Mouse (Mus musculus) C2C12 (cell line): ENCODE data around the gene Zbtb1. TPM values are rescaled to one million over a fixed set of nuclear protein-coding genes. Genes with fewer than 3 reads are reported as not detected.
"Not testable (repeated sequence)": the region's sequence is repeated elsewhere in the genome, so short reads cannot be mapped to it uniquely, and the experiment has no call there.

Source experiments
- H3K27me3 ChIP-seq: one replicate; pipeline ENCODE4 v1.6.1; 2011; ENCODE audit not compliant: control insufficient read depth, insufficient read depth, insufficient read length
- H3K36me3 ChIP-seq: one replicate; pipeline ENCODE4 v1.6.1; 2011; ENCODE audit not compliant: control insufficient read depth, insufficient read depth
- H3K4me3 ChIP-seq: one replicate; pipeline ENCODE4 v1.5.1; 2011; ENCODE audit warnings: mild to moderate bottlenecking, control low read depth; ENCODE audit not compliant: poor library complexity, insufficient read depth, severe bottlenecking
- H3K79me2 ChIP-seq: one replicate; pipeline ENCODE4 v1.6.1; 2011; ENCODE audit not compliant: control insufficient read depth, insufficient read depth
- H3K79me3 ChIP-seq: one replicate; pipeline ENCODE4 v1.6.1; 2011; ENCODE audit warnings: low read depth, control low read depth
- H3ac ChIP-seq: one replicate; pipeline ENCODE3; 2011; ENCODE audit warnings: low read depth; ENCODE audit not compliant: control insufficient read depth, insufficient read length
- CEBPB ChIP-seq: IDR thresholded peaks from one replicate; pipeline ENCODE4 v1.6.1; 2011; ENCODE audit warnings: low read depth, mild to moderate bottlenecking, control low read depth, moderate library complexity
- CTCF ChIP-seq: IDR thresholded peaks from one replicate; pipeline ENCODE4 v1.5.1; 2011; ENCODE audit not compliant: control insufficient read depth, insufficient read depth, insufficient read length
- FOSL1 ChIP-seq: IDR thresholded peaks from one replicate; pipeline ENCODE4 v1.8.0; 2011; ENCODE audit warnings: mild to moderate bottlenecking, low read length; ENCODE audit not compliant: poor library complexity, insufficient read depth, severe bottlenecking
- MAX ChIP-seq: IDR thresholded peaks from one replicate; pipeline ENCODE4 v1.6.1; 2011; ENCODE audit warnings: mild to moderate bottlenecking, control low read depth
- MYOD1 ChIP-seq: IDR thresholded peaks from one replicate; pipeline ENCODE4 v1.6.1; 2011; ENCODE audit warnings: low read depth; ENCODE audit not compliant: control insufficient read depth, insufficient read length
- MYOG ChIP-seq: IDR thresholded peaks from one replicate; pipeline ENCODE4 v1.6.1; 2011; ENCODE audit not compliant: control insufficient read depth, insufficient read length; ENCODE audit errors: extremely low read depth
- USF1 ChIP-seq: IDR thresholded peaks from one replicate; pipeline ENCODE4 v1.6.1; 2011; ENCODE audit warnings: low read depth, mild to moderate bottlenecking, control low read depth, moderate library complexity
- polyA plus RNA-seq: library from polyadenylated mRNA; unstranded; fragments of >200 nt; fragmentation: generic; extraction: Trizol; gene quantifications from one replicate; pipeline ENCODE4 v1.2.1, GENCODE M21; 2012; ENCODE audit warnings: missing spikeins

The Zbtb1 gene
- polyA plus RNA-seq, 1 experiment: 2.4 TPM

DNA sequence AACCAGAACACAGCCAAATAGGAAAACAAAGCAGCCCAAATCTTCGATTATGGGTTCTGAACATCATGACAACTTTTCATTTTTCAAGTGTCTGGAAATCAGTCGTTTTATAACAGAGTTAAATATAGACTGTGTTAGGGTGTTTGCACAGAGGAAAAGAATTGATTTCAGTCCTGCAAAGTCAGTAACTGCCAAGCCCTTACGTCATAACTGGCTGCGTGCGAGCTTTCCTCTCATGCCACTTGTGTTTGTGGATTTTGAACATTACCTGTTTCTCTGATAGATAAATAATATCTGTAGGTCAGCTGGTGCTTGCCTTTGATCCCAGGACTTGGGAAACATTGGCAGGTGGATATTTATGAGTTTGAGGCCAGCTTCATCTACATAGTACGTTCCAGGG is 61.4 kb downstream of the Zbtb1 start:
- no peak overlapping the region for H3K4me3 ChIP-seq
- no peak overlapping the region for H3ac ChIP-seq
- H3K27me3 ChIP-seq: no peaks in the 10 kb centered on the region
- no peaks in the 10 kb centered on the region for H3K79me3 ChIP-seq
- no peak for TF ChIP-seq FOSL1
- no peak for TF ChIP-seq MYOD1
- no peak for TF ChIP-seq MYOG
- TF ChIP-seq CEBPB: no peak
- TF ChIP-seq USF1: no peak
- no peak for TF ChIP-seq MAX
- no peak for TF ChIP-seq CTCF
- no peaks in the 10 kb centered on the region for H3K79me2 ChIP-seq
- no peaks in the 10 kb centered on the region for H3K36me3 ChIP-seq

DNA sequence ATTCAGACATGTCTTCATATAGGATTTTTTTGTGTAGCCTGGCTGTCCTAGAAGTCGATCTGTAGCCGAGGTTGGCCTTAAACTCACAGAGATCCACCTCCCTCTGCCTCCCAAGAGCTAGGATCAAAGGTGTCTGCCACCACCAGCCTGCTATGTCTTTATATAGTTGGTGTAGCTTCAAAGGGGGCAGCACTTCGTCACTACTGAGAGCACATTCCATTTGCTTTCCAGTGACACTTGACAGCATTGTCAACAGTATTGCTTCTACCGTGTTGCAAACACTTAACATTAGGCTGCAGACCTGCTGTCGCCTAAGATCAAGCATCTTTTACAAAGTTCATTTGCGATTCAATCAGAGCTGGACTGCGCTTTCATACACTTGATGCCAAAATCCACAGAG is 64.0 kb downstream of the Zbtb1 start:
- no peaks in the 10 kb centered on the region for H3K36me3 ChIP-seq
- H3ac ChIP-seq: no peak overlapping the region
- H3K4me3 ChIP-seq: no peak overlapping the region
- H3K79me2 ChIP-seq: no peaks in the 10 kb centered on the region
- TF ChIP-seq CEBPB (no peak), FOSL1 (no peak), MAX (no peak), USF1 (no peak), MYOD1 (no peak), MYOG (no peak), CTCF (no peak)
- no peaks in the 10 kb centered on the region for H3K27me3 ChIP-seq
- no peaks in the 10 kb centered on the region for H3K79me3 ChIP-seq

DNA sequence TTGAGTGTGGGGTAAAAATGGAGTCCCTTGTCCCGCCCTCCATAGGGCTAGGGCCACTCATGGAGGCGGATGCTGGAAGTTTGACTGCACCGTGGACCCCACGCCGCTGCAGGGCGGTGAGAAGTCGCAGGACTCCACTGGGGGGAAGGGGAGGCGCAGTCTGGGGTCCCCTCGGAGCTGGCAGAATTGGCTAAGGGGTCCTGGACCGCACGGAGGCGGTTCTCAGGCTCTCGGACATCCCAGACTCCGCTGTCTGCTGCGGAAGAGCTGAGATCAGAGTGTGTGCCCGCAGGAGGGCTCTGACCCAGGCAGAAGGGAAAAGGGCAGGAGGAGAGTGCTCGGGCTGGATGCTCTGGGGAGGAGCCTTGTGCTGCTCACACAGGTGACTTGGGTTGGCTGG is 65.0 kb downstream of the Zbtb1 start:
- H3K4me3 ChIP-seq: no peak overlapping the region
- no peaks in the 10 kb centered on the region for H3K27me3 ChIP-seq
- H3K79me3 ChIP-seq: no peaks in the 10 kb centered on the region
- no peaks in the 10 kb centered on the region for H3K79me2 ChIP-seq
- H3ac ChIP-seq: no peak overlapping the region
- TF ChIP-seq MAX (no peak), MYOD1 (no peak), USF1 (no peak), MYOG (no peak), CTCF (no peak), FOSL1 (no peak), CEBPB (no peak)
- H3K36me3 ChIP-seq: no peaks in the 10 kb centered on the region

DNA sequence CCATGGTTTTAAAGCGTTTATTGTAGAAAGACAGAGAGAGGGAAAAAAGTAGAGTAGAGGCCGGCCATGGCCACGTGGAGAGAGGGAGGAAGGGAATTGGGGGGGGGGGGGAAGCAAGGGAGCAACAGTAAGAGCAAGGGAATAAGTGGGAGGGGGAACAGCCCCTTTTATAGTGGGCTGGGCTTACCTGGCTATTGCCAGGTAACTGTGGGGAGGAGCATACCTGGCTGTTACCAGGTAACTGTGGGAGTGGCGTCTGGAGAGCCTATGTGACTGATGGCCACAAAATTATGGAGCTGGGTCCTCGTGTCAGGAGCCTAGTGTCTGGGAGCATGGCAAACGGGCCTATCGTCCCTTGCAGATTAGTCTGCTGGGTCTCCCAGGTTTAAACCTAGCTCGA is 65.5 kb downstream of the Zbtb1 start:
- Histone ChIP-seq H3K36me3 (no peaks in the 10 kb centered on the region), H3K27me3 (no peaks in the 10 kb centered on the region), H3ac (no peak overlapping the region), H3K79me3 (no peaks in the 10 kb centered on the region), H3K4me3 (no peak overlapping the region), H3K79me2 (no peaks in the 10 kb centered on the region)
- no peak for TF ChIP-seq CEBPB
- no peak for TF ChIP-seq MYOD1
- TF ChIP-seq MAX: no peak
- no peak for TF ChIP-seq MYOG
- no peak for TF ChIP-seq CTCF
- TF ChIP-seq USF1: no peak
- no peak for TF ChIP-seq FOSL1

DNA sequence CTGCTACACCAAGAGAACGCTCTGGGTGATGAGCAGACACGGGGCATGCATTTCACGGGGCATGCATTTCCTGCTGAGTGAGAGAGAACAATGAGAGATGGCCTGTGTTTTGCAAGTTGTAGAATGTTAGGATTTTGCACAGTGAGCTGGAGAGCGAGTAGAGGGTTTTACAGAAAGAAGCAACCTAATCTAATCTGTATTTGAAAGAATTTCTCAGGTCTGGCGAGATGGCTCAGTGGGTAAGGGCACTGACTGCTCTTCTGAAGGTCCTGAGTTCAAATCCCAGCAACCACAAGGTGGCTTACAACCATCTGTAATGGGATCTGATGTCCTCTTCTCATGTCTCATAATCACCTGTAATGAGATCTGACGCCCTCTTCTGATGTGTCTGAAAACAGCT is 73.4 kb downstream of the Zbtb1 start:
- H3K79me2 ChIP-seq, H3K4me3 ChIP-seq, H3K36me3 ChIP-seq, H3K79me3 ChIP-seq, H3K27me3 ChIP-seq, H3ac ChIP-seq: not testable (repeated sequence)

DNA sequence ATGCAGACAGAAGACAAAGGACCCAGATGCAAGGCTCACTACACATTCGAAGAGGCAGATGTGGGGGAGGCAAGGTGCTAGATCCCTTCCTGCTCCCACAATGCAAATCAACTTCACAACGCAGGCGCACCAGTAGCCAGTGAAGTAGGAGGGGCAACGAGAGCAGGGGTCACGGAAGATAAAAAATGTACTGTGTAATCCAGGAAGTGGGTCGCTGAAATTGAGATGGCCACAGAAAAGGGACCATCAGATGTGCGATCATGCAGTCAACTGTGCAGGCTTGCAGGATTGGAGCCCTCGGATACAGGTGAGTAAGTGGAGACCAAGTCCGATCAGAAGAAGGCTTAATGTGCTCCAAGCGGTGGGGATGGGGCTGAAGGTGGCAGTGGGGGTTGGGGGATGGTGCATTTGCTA is 74.3 kb downstream of the Zbtb1 start:
- no peak for TF ChIP-seq CTCF
- TF ChIP-seq MAX: no peak
- TF ChIP-seq MYOD1: no peak
- Histone ChIP-seq H3K4me3 (no peak overlapping the region), H3K27me3 (no peaks in the 10 kb centered on the region), H3K36me3 (no peaks in the 10 kb centered on the region), H3ac (no peak overlapping the region), H3K79me2 (no peaks in the 10 kb centered on the region), H3K79me3 (no peaks in the 10 kb centered on the region)
